Mouse (Mus musculus): ENCODE results near the gene Ptpn7.

DNA sequence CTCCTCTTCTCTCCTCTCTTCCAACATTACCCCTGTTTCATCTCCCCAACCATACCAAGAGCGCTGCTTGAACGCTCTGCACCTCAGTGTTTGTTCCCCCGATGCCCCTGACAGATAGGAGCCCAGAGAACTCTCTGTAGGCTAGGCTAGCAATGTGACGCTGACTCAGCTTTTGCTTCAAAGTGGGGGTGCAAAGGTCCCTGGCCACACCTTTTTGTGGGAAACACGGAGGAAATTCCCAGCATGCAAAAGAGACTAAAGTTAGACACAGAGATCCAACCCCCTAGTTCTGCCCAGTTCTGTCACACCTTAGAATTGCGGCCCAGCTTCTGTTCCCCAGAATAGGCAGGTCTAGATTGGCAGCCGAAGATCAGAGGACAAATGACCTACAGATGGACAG lies 46.4 kb downstream of the Ptpn7 start:
- TF ChIP-seq CTCF (IDR thresholded peaks at IDR 0.05; ENCODE audit: low read depth) = no peak
- TF ChIP-seq EP300 (IDR thresholded peaks at IDR 0.05; ENCODE audit: low read depth) = no peak
